Mouse (Mus musculus) midbrain, embryonic 13.5 days (tissue): ENCODE data around the gene Tex29. TPM values are rescaled to one million over a fixed set of nuclear protein-coding genes. Genes with fewer than 3 reads are reported as not detected.
A peak's percentile ranks its signal among the peaks of the same experiment; 100 is the strongest.
"Not testable (repeated sequence)": the region's sequence is repeated elsewhere in the genome, so short reads cannot be mapped to it uniquely, and the experiment has no call there.

Experiments
- ATAC-seq: fragments of 200-750 bp; cut with Nextera tagmentation; 2 replicates; pipeline ENCODE4 v1.8.0; 2017; ENCODE audit warnings: mild to moderate bottlenecking, moderate TSS enrichment, moderate library complexity
- H3K27ac ChIP-seq: fragments of 300-500 bp; sonication (generic); 2 replicates; pipeline ENCODE4 v1.5.1; 2015; ENCODE audit warnings: inconsistent platforms, mild to moderate bottlenecking, moderate library complexity
- H3K27me3 ChIP-seq: fragments of 300-500 bp; sonication (generic); 2 replicates; pipeline ENCODE4 v1.6.1; 2015; ENCODE audit warnings: mild to moderate bottlenecking, inconsistent platforms
- H3K36me3 ChIP-seq: fragments of 300-500 bp; sonication (generic); 2 replicates; pipeline ENCODE4 v1.6.1; 2015; ENCODE audit warnings: mild to moderate bottlenecking, inconsistent platforms
- H3K4me1 ChIP-seq: fragments of 300-500 bp; sonication (generic); replicated peaks from 2 replicates; pipeline ENCODE4 v1.6.1; 2015; ENCODE audit warnings: inconsistent platforms
- H3K4me2 ChIP-seq: fragments of 300-500 bp; sonication (generic); replicated peaks from 2 replicates; pipeline ENCODE4 v1.6.1; 2015; ENCODE audit warnings: moderate library complexity, mild to moderate bottlenecking, inconsistent platforms
- H3K4me3 ChIP-seq: fragments of 300-500 bp; sonication (generic); replicated peaks from 2 replicates; pipeline ENCODE4 v1.5.1; 2015; ENCODE audit warnings: mild to moderate bottlenecking, inconsistent platforms
- H3K9ac ChIP-seq: fragments of 300-500 bp; sonication (generic); replicated peaks from 2 replicates; pipeline ENCODE4 v1.6.1; 2015; ENCODE audit warnings: mild to moderate bottlenecking, inconsistent platforms
- H3K9me3 ChIP-seq: fragments of 300-500 bp; sonication (generic); 2 replicates; pipeline ENCODE4 v1.6.1; 2016; ENCODE audit warnings: mild to moderate bottlenecking, inconsistent platforms
- WGBS: fragments of 180-500 bp; shearing (Covaris S2); methylation state at CpG from one replicate; pipeline ENCODE4 v1.1.7; 2015; 5-methylcytosine and 5-hydroxymethylcytosine counted together
- polyA plus RNA-seq: library from polyadenylated mRNA; unstranded; fragments of >200 nt; fragmentation: Nextera tagmentation; extraction: Ambion mirVana; gene quantifications from 2 replicates; pipeline ENCODE4 v1.2.1, GENCODE M21; 2015

Gene Tex29
- polyA plus RNA-seq, 1 experiment from 2014 or later = 0.40 TPM

- H3K27ac ChIP-seq = no peak overlapping the region
- H3K36me3 ChIP-seq = peaks cover 57% of the 10 kb centered on the region
- no peak for ATAC-seq
- no peaks in the 10 kb centered on the region for H3K27me3 ChIP-seq
- no peak overlapping the region for H3K4me2 ChIP-seq
- peaks cover 19% of the 10 kb centered on the region for H3K4me1 ChIP-seq
- H3K9ac ChIP-seq = no peak overlapping the region
- 92% methylated on average over 4 of the region's 4 CpGs for WGBS
- no peaks in the 10 kb centered on the region for H3K9me3 ChIP-seq
- no peak overlapping the region for H3K4me3 ChIP-seq
These were observed 7.1 kb upstream of the Tex29 start for GRCm38 (mm10) chr8:11833157-11833556.

GRCm38 (mm10) chr8:11834200-11834599, 6.1 kb upstream of the Tex29 start:
- Histone ChIP-seq H3K9me3 (no peaks in the 10 kb centered on the region), H3K4me3 (no peak overlapping the region), H3K4me2 (no peak overlapping the region), H3K4me1 (peaks cover 19% of the 10 kb centered on the region), H3K27me3 (no peaks in the 10 kb centered on the region), H3K36me3 (peaks cover 49% of the 10 kb centered on the region), H3K27ac (no peak overlapping the region), H3K9ac (no peak overlapping the region)
- 93% methylated on average over 5 of the region's 5 CpGs for WGBS
- ATAC-seq = no peak

GRCm38 (mm10) chr8:11834691-11835090, 5.6 kb upstream of the Tex29 start:
- Histone ChIP-seq H3K4me3 (no peak overlapping the region), H3K4me2 (no peak overlapping the region), H3K9me3 (no peaks in the 10 kb centered on the region), H3K9ac (no peak overlapping the region), H3K27me3 (no peaks in the 10 kb centered on the region), H3K4me1 (peaks cover 15% of the 10 kb centered on the region), H3K36me3 (peaks cover 49% of the 10 kb centered on the region), H3K27ac (no peak overlapping the region)
- ATAC-seq = no peak
- 91% methylated on average over 16 of the region's 16 CpGs for WGBS

GRCm38 (mm10) chr8:11841571-11841970, 1.3 kb downstream of the Tex29 start:
- ATAC-seq = no peak
- Histone ChIP-seq H3K9me3 (no peaks in the 10 kb centered on the region), H3K9ac (no peak overlapping the region), H3K27me3 (no peaks in the 10 kb centered on the region), H3K4me1 (peaks cover 32% of the 10 kb centered on the region), H3K4me3 (no peak overlapping the region), H3K4me2 (no peak overlapping the region), H3K27ac (peak overlapping the region; percentile 14; the same call in 1 of the 2 replicates), H3K36me3 (peaks cover 5% of the 10 kb centered on the region; the same call in 1 of the 2 replicates)
- 35% methylated on average over 8 of the region's 8 CpGs for WGBS

- no peak overlapping the region for H3K9ac ChIP-seq
- H3K9me3 ChIP-seq = no peaks in the 10 kb centered on the region
- H3K27ac ChIP-seq = no peak overlapping the region
- H3K4me1 ChIP-seq = peaks cover 32% of the 10 kb centered on the region
- no peak for ATAC-seq
- no peaks in the 10 kb centered on the region for H3K36me3 ChIP-seq
- no peak overlapping the region for H3K4me2 ChIP-seq
- no peak overlapping the region for H3K4me3 ChIP-seq
- WGBS = 86% methylated on average over 8 of the region's 8 CpGs
- no peaks in the 10 kb centered on the region for H3K27me3 ChIP-seq
These were observed 2.5 kb downstream of the Tex29 start for GRCm38 (mm10) chr8:11842757-11843156.

- Histone ChIP-seq H3K27me3 (no peaks in the 10 kb centered on the region), H3K4me3 (no peak overlapping the region), H3K27ac (no peak overlapping the region), H3K36me3 (no peaks in the 10 kb centered on the region), H3K4me1 (peaks cover 32% of the 10 kb centered on the region), H3K9ac (no peak overlapping the region), H3K9me3 (no peaks in the 10 kb centered on the region), H3K4me2 (no peak overlapping the region)
- 67% methylated on average over 13 of the region's 13 CpGs for WGBS
- ATAC-seq = peak; percentile 74
These were observed 3.5 kb downstream of the Tex29 start for GRCm38 (mm10) chr8:11843677-11844315.

GRCm38 (mm10) chr8:11844316-11844685, 4.0 kb downstream of the Tex29 start:
- Histone ChIP-seq H3K4me2 (no peak overlapping the region), H3K36me3 (no peaks in the 10 kb centered on the region), H3K4me3 (no peak overlapping the region), H3K9me3 (no peaks in the 10 kb centered on the region), H3K27ac (no peak overlapping the region), H3K4me1 (peaks cover 32% of the 10 kb centered on the region), H3K27me3 (no peaks in the 10 kb centered on the region), H3K9ac (no peak overlapping the region)
- no peak; the same call in 1 of the 2 replicates for ATAC-seq
- WGBS = 79% methylated on average over 7 of the region's 7 CpGs

GRCm38 (mm10) chr8:11846807-11847206, 6.5 kb downstream of the Tex29 start:
- WGBS = 91% methylated on average over 6 of the region's 6 CpGs
- ATAC-seq = no peak

GRCm38 (mm10) chr8:11867832-11868231, 27.6 kb downstream of the Tex29 start:
- no peak overlapping the region for H3K4me2 ChIP-seq
- no peak overlapping the region for H3K4me3 ChIP-seq
- H3K9me3 ChIP-seq = no peaks in the 10 kb centered on the region; the same call in 1 of the 2 replicates
- ATAC-seq = no peak
- H3K36me3 ChIP-seq = no peaks in the 10 kb centered on the region
- no peak overlapping the region for H3K27ac ChIP-seq
- H3K9ac ChIP-seq = no peak overlapping the region
- H3K27me3 ChIP-seq = no peaks in the 10 kb centered on the region
- no peaks in the 10 kb centered on the region for H3K4me1 ChIP-seq

More at GRCm38 (mm10) chr8:11846807-11847206, 6.5 kb downstream of the Tex29 start:
- Histone ChIP-seq H3K27ac (no peak overlapping the region), H3K9me3 (no peaks in the 10 kb centered on the region), H3K4me2 (no peak overlapping the region), H3K27me3 (no peaks in the 10 kb centered on the region), H3K4me3 (no peak overlapping the region), H3K36me3 (no peaks in the 10 kb centered on the region), H3K4me1 (peaks cover 17% of the 10 kb centered on the region), H3K9ac (no peak overlapping the region)

- not testable (repeated sequence) for H3K9me3 ChIP-seq, H3K27me3 ChIP-seq, ATAC-seq, H3K4me3 ChIP-seq, H3K4me1 ChIP-seq, H3K27ac ChIP-seq, H3K36me3 ChIP-seq, H3K4me2 ChIP-seq, H3K9ac ChIP-seq
- 92% methylated on average over 6 of the region's 6 CpGs for WGBS
These were observed 34.0 kb downstream of the Tex29 start for GRCm38 (mm10) chr8:11874227-11874626.

GRCm38 (mm10) chr8:11884646-11885045, 44.4 kb downstream of the Tex29 start:
- WGBS = 96% methylated on average over 3 of the region's 3 CpGs
- Histone ChIP-seq H3K9ac (no peak overlapping the region), H3K9me3 (peaks cover 7% of the 10 kb centered on the region; the same call in 1 of the 2 replicates), H3K4me2 (no peak overlapping the region), H3K27ac (no peak overlapping the region), H3K36me3 (no peaks in the 10 kb centered on the region), H3K4me1 (peaks cover 30% of the 10 kb centered on the region), H3K4me3 (no peak overlapping the region), H3K27me3 (no peaks in the 10 kb centered on the region)
- no peak for ATAC-seq

- Histone ChIP-seq H3K27ac (peak overlapping the region; percentile 78), H3K27me3 (no peaks in the 10 kb centered on the region), H3K9me3 (peaks cover 7% of the 10 kb centered on the region; the same call in 1 of the 2 replicates), H3K36me3 (no peaks in the 10 kb centered on the region), H3K4me3 (no peak overlapping the region), H3K4me1 (peaks cover 31% of the 10 kb centered on the region), H3K4me2 (no peak overlapping the region), H3K9ac (no peak overlapping the region)
- WGBS = 21% methylated on average over 12 of the region's 12 CpGs
- ATAC-seq = peak; percentile 82
These were observed 45.8 kb downstream of the Tex29 start for GRCm38 (mm10) chr8:11885881-11886699.
